Mouse (Mus musculus): ENCODE data around the gene Cdca3. TPM values are rescaled to one million over a fixed set of nuclear protein-coding genes. Genes with fewer than 3 reads are reported as not detected.
A peak's percentile ranks its signal among the peaks of the same experiment; 100 is the strongest.

Gene Cdca3
- total RNA-seq, 1 experiment, result 128 TPM

- in situ Hi-C loops (cut with MboI; ENCODE audit: low sequenced_read_pairs in 2 of 2, unreplicated experiment in 2 of 2), result no loop called here
- Histone ChIP-seq H3K9ac (ENCODE audit: insufficient read depth, low read depth, low read length, poor library complexity, severe bottlenecking) (no peak overlapping the region), H3K27ac (ENCODE audit: insufficient read depth, low read depth, low read length, poor library complexity, severe bottlenecking) (no peak overlapping the region), H3K4me1 (ENCODE audit: control insufficient read depth in 2 of 2, insufficient read depth in 2 of 2, low read length in 2 of 2, poor library complexity in 1 of 2) (peaks cover 0 to 25% of the 10 kb centered on the region in 2 experiments; a peak in 2 of 4 replicates), H3K36me3 (ENCODE audit: control insufficient read depth, insufficient read depth, low read length, poor library complexity, severe bottlenecking) (peaks cover 30% of the 10 kb centered on the region), H3K4me3 (ENCODE audit: insufficient read depth in 1 of 2, low read depth in 1 of 2, low read length in 2 of 2, poor library complexity in 1 of 2, severe bottlenecking in 1 of 2) (no peak overlapping the region), H3K9me3 (ENCODE audit: control insufficient read depth, insufficient read depth, low read depth, low read length) (no peaks in the 10 kb centered on the region)
- DNase-seq (ENCODE audit: low read depth, low spot score), result no peak
- no peak for TF ChIP-seq CHD2 (IDR thresholded peaks at IDR 0.05; ENCODE audit: low read depth, low read length)
- TF ChIP-seq MAFK (IDR thresholded peaks at IDR 0.05; ENCODE audit: insufficient read depth, low read depth, low read length), result no peak
- TF ChIP-seq ZNF384 (IDR thresholded peaks at IDR 0.05; ENCODE audit: low read depth, low read length), result no peak
- no peak for TF ChIP-seq ZC3H11A (IDR thresholded peaks at IDR 0.05; ENCODE audit: borderline replicate concordance, low read depth, low read length)
- no peak for TF ChIP-seq HCFC1 (IDR thresholded peaks at IDR 0.05; ENCODE audit: borderline replicate concordance, insufficient read depth, low read length)
Measured at GRCm38 (mm10) chr6:124811403-124811665, 18.0 kb upstream of the Cdca3 start.

DNA sequence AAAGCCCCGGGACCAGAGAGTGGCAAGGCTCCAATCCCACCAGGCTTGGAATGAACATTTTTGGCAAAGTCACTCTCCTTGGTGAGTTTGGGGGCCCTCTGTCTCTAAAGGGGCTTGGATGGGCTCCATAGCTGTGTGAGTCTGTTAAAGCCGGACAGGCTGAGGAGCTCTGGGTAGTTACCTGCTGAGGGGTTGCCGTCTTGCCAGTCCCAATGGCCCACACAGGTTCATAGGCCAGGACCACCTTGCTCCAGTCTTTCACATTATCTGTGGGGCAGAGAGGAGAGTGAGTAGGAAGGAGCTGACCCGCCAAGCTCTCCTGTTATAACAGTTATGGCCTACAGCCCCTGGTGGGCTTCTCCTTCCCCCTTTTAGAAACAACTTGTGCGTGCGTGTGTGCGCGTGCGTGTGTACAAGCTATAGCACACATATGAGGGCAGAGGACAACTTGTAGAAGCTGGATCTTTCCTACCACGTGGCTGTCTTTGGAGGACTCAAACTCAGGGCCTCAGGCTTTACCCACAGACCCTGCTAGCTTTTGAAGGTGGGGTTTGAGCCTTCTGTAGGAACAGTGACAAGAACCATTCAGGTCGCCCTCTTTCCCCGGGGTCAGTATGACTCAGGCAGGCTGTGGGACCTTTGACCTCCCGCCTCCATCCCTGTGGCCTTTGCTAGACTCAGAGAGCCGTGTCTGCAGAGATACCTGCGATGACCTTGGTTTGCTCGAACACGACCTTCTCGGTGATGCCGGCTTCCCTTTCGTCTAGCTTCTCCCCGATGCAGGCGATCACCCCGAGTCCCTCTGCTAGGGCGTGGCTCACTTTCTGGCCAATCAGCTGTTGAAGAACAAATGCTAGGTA is 17.4 kb upstream of the Cdca3 start:
- H3K9me3 ChIP-seq (ENCODE audit: control insufficient read depth, insufficient read depth, low read depth, low read length), result no peaks in the 10 kb centered on the region
- in situ Hi-C loops (cut with MboI; ENCODE audit: low sequenced_read_pairs in 2 of 2, unreplicated experiment in 2 of 2), result no loop called here
- peak overlapping the region in 1 of 2 experiments; percentile 85; a peak in 3 of 4 replicates for H3K4me3 ChIP-seq (ENCODE audit: insufficient read depth in 1 of 2, low read depth in 1 of 2, low read length in 2 of 2, poor library complexity in 1 of 2, severe bottlenecking in 1 of 2)
- peaks cover 0 to 23% of the 10 kb centered on the region in 2 experiments; a peak in 1 of 4 replicates for H3K4me1 ChIP-seq (ENCODE audit: control insufficient read depth in 2 of 2, insufficient read depth in 2 of 2, low read length in 2 of 2, poor library complexity in 1 of 2)
- H3K27ac ChIP-seq (ENCODE audit: insufficient read depth, low read depth, low read length, poor library complexity, severe bottlenecking), result no peak overlapping the region
- no peak for DNase-seq (ENCODE audit: low read depth, low spot score)
- peaks cover 36% of the 10 kb centered on the region for H3K36me3 ChIP-seq (ENCODE audit: control insufficient read depth, insufficient read depth, low read length, poor library complexity, severe bottlenecking)
- no peak overlapping the region for H3K9ac ChIP-seq (ENCODE audit: insufficient read depth, low read depth, low read length, poor library complexity, severe bottlenecking)
- no peak for TF ChIP-seq MAFK (IDR thresholded peaks at IDR 0.05; ENCODE audit: insufficient read depth, low read depth, low read length)
- TF ChIP-seq ZNF384 (IDR thresholded peaks at IDR 0.05; ENCODE audit: low read depth, low read length), result no peak
- TF ChIP-seq HCFC1 (IDR thresholded peaks at IDR 0.05; ENCODE audit: borderline replicate concordance, insufficient read depth, low read length), result no peak
- no peak for TF ChIP-seq ZC3H11A (IDR thresholded peaks at IDR 0.05; ENCODE audit: borderline replicate concordance, low read depth, low read length)
- TF ChIP-seq CHD2 (IDR thresholded peaks at IDR 0.05; ENCODE audit: low read depth, low read length), result no peak

- Histone ChIP-seq H3K27ac (ENCODE audit: insufficient read depth, low read depth, low read length, poor library complexity, severe bottlenecking) (no peak overlapping the region), H3K36me3 (ENCODE audit: control insufficient read depth, insufficient read depth, low read length, poor library complexity, severe bottlenecking) (peaks cover 45% of the 10 kb centered on the region)
Measured at GRCm38 (mm10) chr6:124812848-124813247, 16.5 kb upstream of the Cdca3 start.

GRCm38 (mm10) chr6:124813496-124813895 is 15.9 kb upstream of the Cdca3 start:
- TF ChIP-seq ZC3H11A (IDR thresholded peaks at IDR 0.05; ENCODE audit: borderline replicate concordance, low read depth, low read length), result no peak
- TF ChIP-seq ZNF384 (IDR thresholded peaks at IDR 0.05; ENCODE audit: low read depth, low read length), result no peak
- no peak for TF ChIP-seq MAFK (IDR thresholded peaks at IDR 0.05; ENCODE audit: insufficient read depth, low read depth, low read length)
- no peak for TF ChIP-seq HCFC1 (IDR thresholded peaks at IDR 0.05; ENCODE audit: borderline replicate concordance, insufficient read depth, low read length)
- no peak for TF ChIP-seq CHD2 (IDR thresholded peaks at IDR 0.05; ENCODE audit: low read depth, low read length)
- H3K4me3 ChIP-seq (ENCODE audit: insufficient read depth in 1 of 2, low read depth in 1 of 2, low read length in 2 of 2, poor library complexity in 1 of 2, severe bottlenecking in 1 of 2), result peak overlapping the region; percentile 83 to 85
- peaks cover 0 to 20% of the 10 kb centered on the region in 2 experiments; a peak in 1 of 4 replicates for H3K4me1 ChIP-seq (ENCODE audit: control insufficient read depth in 2 of 2, insufficient read depth in 2 of 2, low read length in 2 of 2, poor library complexity in 1 of 2)
- H3K9me3 ChIP-seq (ENCODE audit: control insufficient read depth, insufficient read depth, low read depth, low read length), result no peaks in the 10 kb centered on the region
- in situ Hi-C loops (cut with MboI; ENCODE audit: low sequenced_read_pairs in 2 of 2, unreplicated experiment in 2 of 2), result no loop called here
- H3K27ac ChIP-seq (ENCODE audit: insufficient read depth, low read depth, low read length, poor library complexity, severe bottlenecking), result peak overlapping the region; percentile 54; the same call in 1 of the 2 replicates
- peaks cover 52% of the 10 kb centered on the region for H3K36me3 ChIP-seq (ENCODE audit: control insufficient read depth, insufficient read depth, low read length, poor library complexity, severe bottlenecking)
- DNase-seq (ENCODE audit: low read depth, low spot score), result no peak
- peak overlapping the region; percentile 88 for H3K9ac ChIP-seq (ENCODE audit: insufficient read depth, low read depth, low read length, poor library complexity, severe bottlenecking)

More at GRCm38 (mm10) chr6:124812848-124813247, 16.5 kb upstream of the Cdca3 start:
- peak overlapping the region; percentile 83 to 85 for H3K4me3 ChIP-seq (ENCODE audit: insufficient read depth in 1 of 2, low read depth in 1 of 2, low read length in 2 of 2, poor library complexity in 1 of 2, severe bottlenecking in 1 of 2)
- TF ChIP-seq CHD2 (IDR thresholded peaks at IDR 0.05; ENCODE audit: low read depth, low read length), result no peak
- TF ChIP-seq ZNF384 (IDR thresholded peaks at IDR 0.05; ENCODE audit: low read depth, low read length), result no peak
- no peak for TF ChIP-seq HCFC1 (IDR thresholded peaks at IDR 0.05; ENCODE audit: borderline replicate concordance, insufficient read depth, low read length)
- TF ChIP-seq MAFK (IDR thresholded peaks at IDR 0.05; ENCODE audit: insufficient read depth, low read depth, low read length), result no peak
- TF ChIP-seq ZC3H11A (IDR thresholded peaks at IDR 0.05; ENCODE audit: borderline replicate concordance, low read depth, low read length), result no peak
- H3K4me1 ChIP-seq (ENCODE audit: control insufficient read depth in 2 of 2, insufficient read depth in 2 of 2, low read length in 2 of 2, poor library complexity in 1 of 2), result peaks cover 0 to 23% of the 10 kb centered on the region in 2 experiments; a peak in 1 of 4 replicates
- peak overlapping the region; percentile 88 for H3K9ac ChIP-seq (ENCODE audit: insufficient read depth, low read depth, low read length, poor library complexity, severe bottlenecking)
- DNase-seq (ENCODE audit: low read depth, low spot score), result no peak
- in situ Hi-C loops (cut with MboI; ENCODE audit: low sequenced_read_pairs in 2 of 2, unreplicated experiment in 2 of 2), result no loop called here
- H3K9me3 ChIP-seq (ENCODE audit: control insufficient read depth, insufficient read depth, low read depth, low read length), result no peaks in the 10 kb centered on the region

All from ES-E14 (cell line).